Mouse (Mus musculus) forebrain, embryonic 16.5 days (tissue): ENCODE data around the gene Prpf38b. TPM values are rescaled to one million over a fixed set of nuclear protein-coding genes. Genes with fewer than 3 reads are reported as not detected.
"Not testable (repeated sequence)": the region's sequence is repeated elsewhere in the genome, so short reads cannot be mapped to it uniquely, and the experiment has no call there.

Experiments used
- ATAC-seq: fragments of 200-750 bp; cut with Nextera tagmentation; 2 replicates; pipeline ENCODE4 v1.8.0; 2017; ENCODE audit warnings: mild to moderate bottlenecking, moderate library complexity
- H3K27ac ChIP-seq: fragments of 300-500 bp; sonication (generic); 2 replicates; pipeline ENCODE4 v1.5.1; 2014; ENCODE audit warnings: low read length, control low read depth
- H3K27me3 ChIP-seq: fragments of 300-500 bp; sonication (generic); replicated peaks from 2 replicates; pipeline ENCODE4 v1.6.1; 2014; ENCODE audit warnings: low read length; ENCODE audit not compliant: control insufficient read depth, insufficient read depth
- H3K36me3 ChIP-seq: fragments of 300-500 bp; sonication (generic); 2 replicates; pipeline ENCODE4 v1.6.1; 2014; ENCODE audit not compliant: control insufficient read depth, insufficient read depth
- H3K4me1 ChIP-seq: fragments of 300-500 bp; sonication (generic); replicated peaks from 2 replicates; pipeline ENCODE4 v1.6.1; 2014; ENCODE audit warnings: low read length; ENCODE audit not compliant: control insufficient read depth, insufficient read depth
- H3K4me2 ChIP-seq: fragments of 300-500 bp; sonication (generic); 2 replicates; pipeline ENCODE4 v1.6.1; 2014; ENCODE audit warnings: mild to moderate bottlenecking, low read length, control low read depth
- H3K4me3 ChIP-seq: fragments of 300-500 bp; sonication (generic); replicated peaks from 2 replicates; pipeline ENCODE4 v1.5.1; 2014; ENCODE audit warnings: mild to moderate bottlenecking, low read length, control low read depth
- H3K9ac ChIP-seq: fragments of 300-500 bp; sonication (generic); replicated peaks from 2 replicates; pipeline ENCODE4 v1.6.1; 2014; ENCODE audit warnings: low read depth, low read length, control low read depth
- H3K9me3 ChIP-seq: fragments of 300-500 bp; sonication (generic); 2 replicates; pipeline ENCODE4 v1.6.1; 2016; ENCODE audit warnings: low read length; ENCODE audit not compliant: control insufficient read depth
- whole genome bisulfite sequencing: fragments of 180-500 bp; shearing (Covaris S2); extraction: QIAGEN DNeasy Blood & Tissue Kit; methylation state at CpG from one replicate; pipeline ENCODE4 v1.1.7; 2014; 5-methylcytosine and 5-hydroxymethylcytosine counted together
- polyA plus RNA-seq: library from polyadenylated mRNA; unstranded; fragments of >200 nt; fragmentation: Nextera tagmentation; extraction: Ambion mirVana; gene quantifications from 2 replicates; pipeline ENCODE4 v1.2.1, GENCODE M21; 2015

Prpf38b gene
- polyA plus RNA-seq, 1 experiment from 2014 or later: 59.0 TPM

DNA sequence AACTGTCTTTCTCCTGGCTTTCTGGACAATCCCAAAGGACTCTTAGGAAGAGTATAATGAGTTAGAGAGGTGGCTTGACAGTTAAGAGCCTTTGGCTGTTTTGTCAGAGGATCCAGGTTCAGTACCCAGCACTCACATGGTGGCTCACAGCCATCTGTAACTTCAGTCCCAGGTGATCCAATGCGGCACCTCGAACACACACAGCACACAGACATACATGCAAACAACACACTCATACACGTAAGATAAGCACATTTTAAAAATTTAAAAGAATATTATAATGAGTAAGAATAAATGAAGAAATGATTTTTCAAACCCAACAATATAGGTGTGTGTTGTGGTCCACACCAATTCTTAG, 23.9 kb downstream of the Prpf38b start:
- no peak for ATAC-seq
- H3K4me2 ChIP-seq: no peak overlapping the region
- H3K9ac ChIP-seq: no peak overlapping the region
- no peak overlapping the region for H3K27ac ChIP-seq
- no peaks in the 10 kb centered on the region for H3K27me3 ChIP-seq
- H3K9me3 ChIP-seq: no peaks in the 10 kb centered on the region
- WGBS: 92% methylated on average over 3 of the region's 3 CpGs
- H3K4me1 ChIP-seq: peaks cover 3% of the 10 kb centered on the region; the same call in 1 of the 2 replicates
- no peaks in the 10 kb centered on the region for H3K36me3 ChIP-seq
- H3K4me3 ChIP-seq: no peak overlapping the region

DNA sequence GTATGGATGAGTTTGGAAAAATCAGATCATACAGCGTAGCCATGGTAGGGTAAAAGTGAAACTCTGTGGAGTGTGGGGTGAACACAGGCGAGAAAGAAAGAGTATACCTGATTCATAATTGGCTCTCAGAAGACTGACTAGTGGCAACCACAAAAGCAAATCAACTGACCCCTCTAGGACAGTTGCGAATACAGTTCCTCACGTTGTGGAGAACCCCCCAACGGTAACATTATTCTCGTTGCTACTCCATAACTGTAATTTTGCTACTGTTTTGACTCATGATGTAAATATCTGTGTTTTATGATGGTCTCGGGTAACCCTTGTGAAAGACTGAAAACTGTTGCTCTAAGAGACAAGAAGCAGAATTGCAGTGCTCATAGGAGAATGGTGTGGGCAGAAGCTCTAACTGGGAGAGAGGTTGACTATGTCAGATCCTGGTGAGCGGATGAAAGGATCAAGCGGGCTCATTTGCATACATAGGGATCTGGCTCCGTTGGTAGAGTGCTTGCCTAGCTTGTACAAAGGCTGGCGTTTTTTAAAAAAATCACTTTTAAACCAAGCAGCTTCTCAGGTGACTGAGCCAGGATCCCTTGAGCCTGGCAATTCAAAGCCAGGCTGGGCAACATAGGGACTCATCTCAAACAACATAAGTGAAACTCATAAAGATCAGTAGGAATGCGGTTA, 24.5 kb downstream of the Prpf38b start:
- Histone ChIP-seq H3K9ac (no peak overlapping the region), H3K4me2 (no peak overlapping the region), H3K27ac (no peak overlapping the region), H3K9me3 (no peaks in the 10 kb centered on the region), H3K27me3 (no peaks in the 10 kb centered on the region), H3K36me3 (no peaks in the 10 kb centered on the region), H3K4me3 (no peak overlapping the region), H3K4me1 (peaks cover 3% of the 10 kb centered on the region; the same call in 1 of the 2 replicates)
- WGBS: 66% methylated on average over 12 of the region's 12 CpGs
- no peak for ATAC-seq

DNA sequence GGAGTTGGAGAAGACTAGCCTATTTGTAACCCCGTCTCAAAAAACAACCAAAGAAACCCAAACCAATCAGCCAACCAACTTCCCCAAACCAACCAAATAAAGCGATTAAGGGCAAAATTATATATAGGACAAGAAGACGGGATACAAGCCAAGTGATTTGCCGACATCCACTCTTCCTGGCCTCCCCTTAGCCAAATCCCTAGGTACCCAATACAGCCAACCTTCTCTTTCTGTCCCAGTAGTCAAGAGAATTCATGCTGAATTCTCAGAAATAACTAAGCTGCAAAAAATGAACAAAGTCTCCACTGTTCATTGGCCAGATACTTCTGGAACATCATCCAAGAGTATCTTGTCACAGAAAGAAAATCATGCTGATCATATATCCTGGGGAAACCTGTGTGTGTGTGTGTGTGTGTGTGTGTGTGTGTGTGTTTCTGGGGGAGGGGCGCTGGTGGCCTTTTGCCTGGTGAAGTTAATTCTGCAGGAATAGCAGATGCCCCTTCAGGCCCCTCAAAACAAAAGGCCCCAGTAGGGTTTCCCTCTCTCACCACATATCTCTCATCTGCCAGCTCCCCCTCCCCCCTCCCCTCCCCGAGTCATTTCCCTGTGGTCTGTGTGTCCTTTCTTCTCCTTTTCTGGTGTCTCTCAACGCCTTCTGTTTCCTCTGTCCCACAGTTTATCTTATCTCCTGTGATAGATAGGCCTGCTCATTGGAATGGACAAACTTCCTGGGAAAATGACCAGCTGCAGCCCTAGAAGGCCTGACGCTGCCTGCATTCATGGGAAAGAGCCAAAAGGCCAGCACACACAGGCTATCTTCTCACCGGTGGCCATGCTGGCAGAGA, 25.6 kb downstream of the Prpf38b start:
- no peaks in the 10 kb centered on the region for H3K9me3 ChIP-seq
- H3K4me1 ChIP-seq: peaks cover 3% of the 10 kb centered on the region; the same call in 1 of the 2 replicates
- H3K4me3 ChIP-seq: no peak overlapping the region
- no peak overlapping the region for H3K27ac ChIP-seq
- 65% methylated on average over 9 of the region's 9 CpGs for WGBS
- no peak for ATAC-seq
- H3K36me3 ChIP-seq: no peaks in the 10 kb centered on the region
- H3K27me3 ChIP-seq: no peaks in the 10 kb centered on the region
- H3K4me2 ChIP-seq: no peak overlapping the region
- no peak overlapping the region for H3K9ac ChIP-seq

DNA sequence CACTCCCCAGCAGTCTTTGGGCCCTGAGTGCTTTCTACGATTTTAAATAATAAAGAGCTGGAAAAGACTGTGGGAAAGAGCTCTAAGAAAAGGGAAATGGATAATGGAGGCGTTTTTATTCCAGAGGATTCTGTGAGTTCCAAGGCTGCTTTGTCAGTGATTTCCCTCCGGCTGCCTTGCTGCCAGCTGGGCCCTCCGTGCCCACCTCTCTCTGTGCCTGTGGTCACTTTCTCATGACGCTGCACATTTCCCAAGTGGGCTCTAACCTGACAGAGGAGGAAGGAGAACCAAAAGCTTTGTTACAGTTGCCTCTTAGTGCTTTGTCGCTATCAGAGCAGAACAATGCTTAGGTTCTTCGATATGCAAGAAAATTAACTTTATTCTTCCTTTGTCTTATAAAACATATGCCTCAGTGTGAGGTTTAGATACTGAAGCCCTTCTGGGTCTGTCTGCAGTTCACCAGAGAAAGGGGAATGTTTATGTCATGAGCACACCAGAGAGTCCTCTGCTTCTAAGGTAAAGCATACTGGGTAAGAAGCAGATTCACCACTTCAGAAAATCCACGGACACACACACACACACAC, 26.7 kb downstream of the Prpf38b start:
- no peaks in the 10 kb centered on the region for H3K36me3 ChIP-seq
- ATAC-seq: no peak
- H3K4me3 ChIP-seq: no peak overlapping the region
- H3K27me3 ChIP-seq: no peaks in the 10 kb centered on the region
- H3K9me3 ChIP-seq: no peaks in the 10 kb centered on the region
- H3K9ac ChIP-seq: no peak overlapping the region
- peaks cover 3% of the 10 kb centered on the region; the same call in 1 of the 2 replicates for H3K4me1 ChIP-seq
- WGBS: 42% methylated on average over 8 of the region's 8 CpGs
- H3K27ac ChIP-seq: no peak overlapping the region
- H3K4me2 ChIP-seq: no peak overlapping the region

DNA sequence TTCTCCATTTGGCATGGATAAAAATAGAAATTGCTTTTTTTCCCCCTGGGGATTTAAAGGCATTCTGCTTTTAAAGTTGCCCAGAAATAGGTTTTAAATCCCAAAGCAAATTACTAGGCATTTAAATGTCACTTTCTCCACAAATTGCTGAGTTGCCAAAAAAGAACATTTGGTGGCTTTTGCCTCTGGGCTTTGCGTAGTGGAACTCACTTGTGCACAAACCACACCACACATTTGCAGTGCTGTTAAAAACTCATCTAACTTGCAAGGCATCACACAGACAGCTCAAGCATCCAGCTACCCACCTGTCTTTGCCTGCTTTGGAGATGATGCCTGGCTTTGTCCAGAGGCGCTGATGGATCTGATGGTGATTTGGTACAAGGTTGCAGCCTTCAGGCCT, 28.5 kb downstream of the Prpf38b start:
- Histone ChIP-seq H3K4me3 (no peak overlapping the region), H3K4me1 (peaks cover 8% of the 10 kb centered on the region), H3K36me3 (no peaks in the 10 kb centered on the region), H3K9ac (no peak overlapping the region), H3K27ac (no peak overlapping the region), H3K4me2 (no peak overlapping the region), H3K9me3 (no peaks in the 10 kb centered on the region), H3K27me3 (no peaks in the 10 kb centered on the region)
- ATAC-seq: no peak
- 86% methylated on average over 2 of the region's 2 CpGs for WGBS

DNA sequence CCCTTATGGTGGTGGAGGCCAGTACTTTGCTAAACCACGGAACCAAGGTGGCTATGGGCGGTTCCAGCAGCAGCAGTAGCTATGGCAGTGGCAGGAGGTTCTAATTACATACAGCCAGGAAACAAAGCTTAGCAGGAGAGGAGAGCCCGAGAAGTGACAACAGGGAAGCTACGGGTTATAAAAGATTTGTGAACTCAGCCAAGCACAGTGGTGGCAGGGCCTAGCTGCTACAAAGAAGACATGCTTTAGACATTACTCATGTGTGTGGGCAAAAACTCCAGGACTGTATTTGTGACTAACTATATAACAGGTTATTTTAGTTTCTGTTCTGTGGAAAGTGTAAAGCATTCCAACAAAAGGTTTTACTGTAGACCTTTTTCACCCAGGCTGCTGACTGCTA, 29.7 kb downstream of the Prpf38b start:
- H3K27ac ChIP-seq, H3K36me3 ChIP-seq, H3K4me1 ChIP-seq, ATAC-seq, H3K9me3 ChIP-seq, H3K4me2 ChIP-seq, H3K27me3 ChIP-seq, H3K9ac ChIP-seq, H3K4me3 ChIP-seq: not testable (repeated sequence)
- 24% methylated on average over 4 of the region's 4 CpGs for WGBS

DNA sequence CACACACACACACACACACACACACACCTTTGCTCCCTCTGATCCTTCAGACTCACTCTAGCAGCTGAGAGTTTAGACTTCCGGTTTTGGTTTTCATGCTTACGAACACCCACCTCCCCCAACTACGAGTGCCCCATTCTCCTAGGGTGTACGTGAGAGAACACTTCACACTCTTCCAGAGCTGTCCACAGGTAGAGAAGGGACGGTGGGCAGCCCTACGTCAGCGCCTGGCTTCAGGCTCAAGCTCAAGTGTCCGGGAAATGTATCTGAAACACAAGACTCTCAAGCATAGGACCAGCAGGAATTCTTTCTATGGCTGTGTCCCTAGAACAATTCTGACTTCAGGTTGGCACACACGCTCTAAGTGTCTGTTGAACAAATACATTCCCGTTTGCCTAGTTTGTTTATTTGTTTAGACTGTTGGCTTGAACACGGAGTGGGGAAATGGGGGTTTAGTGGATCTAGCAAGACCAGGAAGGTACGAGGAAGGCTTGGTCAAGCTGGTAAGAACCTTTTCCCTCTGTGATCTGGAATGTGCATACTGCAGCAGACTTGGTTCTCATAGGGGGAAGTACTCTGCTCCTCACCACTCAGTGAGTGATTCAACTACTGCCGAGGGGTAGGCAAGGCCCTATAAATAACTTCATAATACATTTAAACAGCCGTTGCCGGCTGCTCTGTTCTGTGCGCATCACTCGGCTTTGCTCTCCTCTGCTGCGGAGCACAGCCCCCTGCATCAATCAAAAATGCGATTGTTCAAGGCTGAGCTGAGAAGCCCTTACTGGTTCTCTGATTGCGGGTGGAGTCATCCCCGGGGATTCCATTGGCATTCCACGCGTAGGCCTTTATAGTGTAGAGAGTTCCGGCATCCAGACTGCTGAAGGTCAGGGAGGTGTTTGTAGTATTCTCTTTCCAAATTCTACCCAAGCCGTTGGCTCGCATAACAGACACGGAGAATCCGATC, 30.7 kb downstream of the Prpf38b start:
- Histone ChIP-seq H3K4me3 (no peak overlapping the region), H3K36me3 (no peaks in the 10 kb centered on the region), H3K27me3 (no peaks in the 10 kb centered on the region), H3K27ac (no peak overlapping the region), H3K4me2 (no peak overlapping the region), H3K9ac (no peak overlapping the region), H3K4me1 (peaks cover 8% of the 10 kb centered on the region), H3K9me3 (no peaks in the 10 kb centered on the region)
- ATAC-seq: no peak
- 83% methylated on average over 28 of the region's 28 CpGs for WGBS

DNA sequence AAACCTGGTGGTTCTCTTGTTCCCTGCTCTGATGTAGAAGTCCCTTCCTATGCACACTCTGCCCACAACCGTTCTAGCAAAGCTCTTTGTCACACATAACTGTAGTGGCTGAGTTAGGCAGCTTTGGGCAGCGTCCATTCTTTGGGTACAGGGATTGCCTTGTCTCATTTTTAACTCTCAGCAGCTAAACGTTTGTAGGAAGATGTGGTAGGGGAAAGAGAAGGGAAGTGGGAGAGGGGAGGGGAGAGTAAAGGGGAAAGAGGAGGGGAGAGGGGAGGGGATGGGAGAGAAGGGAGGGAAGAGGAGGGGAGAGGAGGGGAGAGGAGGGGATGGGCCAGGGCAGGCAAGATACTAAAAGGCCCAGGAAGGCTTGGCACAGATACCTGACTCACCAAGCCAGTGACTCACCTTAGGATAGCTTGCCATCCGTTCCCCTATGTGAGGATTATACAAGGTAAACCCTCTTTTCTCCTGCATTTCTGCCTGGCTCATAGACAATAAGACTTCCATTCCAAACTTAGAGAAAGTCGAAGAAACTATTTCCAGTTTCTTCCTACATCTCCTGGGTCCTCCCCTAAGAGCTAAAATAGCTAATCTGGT, 31.6 kb downstream of the Prpf38b start:
- Histone ChIP-seq H3K9ac (no peak overlapping the region), H3K4me3 (no peak overlapping the region), H3K36me3 (no peaks in the 10 kb centered on the region), H3K27me3 (no peaks in the 10 kb centered on the region), H3K9me3 (no peaks in the 10 kb centered on the region), H3K4me2 (no peak overlapping the region), H3K27ac (no peak overlapping the region), H3K4me1 (peaks cover 8% of the 10 kb centered on the region)
- ATAC-seq: no peak
- 60% methylated on average over 5 of the region's 5 CpGs for WGBS
